Mouse (Mus musculus) thymus, adult 2 months (tissue): Measurements from ENCODE around the gene Vps4a. TPM values are rescaled to one million over a fixed set of nuclear protein-coding genes. Genes with fewer than 3 reads are reported as not detected.
A peak's percentile ranks its signal among the peaks of the same experiment; 100 is the strongest.
"Not testable (repeated sequence)": the region's sequence is repeated elsewhere in the genome, so short reads cannot be mapped to it uniquely, and the experiment has no call there.

Source experiments
- DNase-seq: peaks from one replicate; pipeline ENCODE4 v3.0.0; 2021
- H3K27ac ChIP-seq: fragments of 200-500 bp; 2 replicates; pipeline ENCODE4 v1.5.1; 2012; ENCODE audit warnings: low read length, control low read depth; ENCODE audit not compliant: control insufficient read depth, insufficient read depth
- H3K27me3 ChIP-seq: fragments of 200-500 bp; 2 replicates; pipeline ENCODE4 v1.6.1; 2012; ENCODE audit warnings: mild to moderate bottlenecking, low read length, moderate library complexity, mixed read lengths; ENCODE audit not compliant: control insufficient read depth, insufficient read depth
- H3K36me3 ChIP-seq: fragments of 200-500 bp; 2 replicates; pipeline ENCODE4 v1.6.1; 2012; ENCODE audit warnings: mild to moderate bottlenecking, low read length, moderate library complexity; ENCODE audit not compliant: control insufficient read depth, insufficient read depth
- H3K4me1 ChIP-seq: fragments of 200-500 bp; replicated peaks from 2 replicates; pipeline ENCODE4 v1.6.1; 2012; ENCODE audit warnings: low read length; ENCODE audit not compliant: control insufficient read depth, insufficient read depth
- H3K4me3 ChIP-seq: fragments of 200-500 bp; 2 replicates; pipeline ENCODE4 v1.5.1; 2012; ENCODE audit warnings: mild to moderate bottlenecking, low read length, control low read depth, moderate library complexity; ENCODE audit not compliant: control insufficient read depth, insufficient read depth
- CTCF ChIP-seq: fragments of 200-500 bp; IDR thresholded peaks from 2 replicates; pipeline ENCODE4 v1.5.1; 2012; ENCODE audit warnings: mild to moderate bottlenecking, control low read depth, low read length, moderate library complexity, borderline replicate concordance; ENCODE audit not compliant: control insufficient read depth, poor library complexity, insufficient read depth; ENCODE audit errors: extremely low read depth
- POLR2A ChIP-seq: fragments of 200-500 bp; IDR thresholded peaks from 2 replicates; pipeline ENCODE4 v1.6.1; 2012; ENCODE audit warnings: mild to moderate bottlenecking, low read length, control low read depth, moderate library complexity; ENCODE audit not compliant: control insufficient read depth, poor library complexity, insufficient read depth; ENCODE audit errors: extremely low read depth
- whole genome bisulfite sequencing: fragments of 180-500 bp; shearing (Covaris S2); methylation state at CpG from one replicate; pipeline ENCODE4 v1.1.7; 2018; 5-methylcytosine and 5-hydroxymethylcytosine counted together
- polyA plus RNA-seq: library from polyadenylated mRNA; depleted of rRNA; stranded (reverse); fragments of >200 nt; gene quantifications from 2 replicates; pipeline ENCODE4 v1.2.3, GENCODE M21; 2012

The Vps4a gene
- polyA plus RNA-seq, 1 experiment: 31.6 TPM

DNA sequence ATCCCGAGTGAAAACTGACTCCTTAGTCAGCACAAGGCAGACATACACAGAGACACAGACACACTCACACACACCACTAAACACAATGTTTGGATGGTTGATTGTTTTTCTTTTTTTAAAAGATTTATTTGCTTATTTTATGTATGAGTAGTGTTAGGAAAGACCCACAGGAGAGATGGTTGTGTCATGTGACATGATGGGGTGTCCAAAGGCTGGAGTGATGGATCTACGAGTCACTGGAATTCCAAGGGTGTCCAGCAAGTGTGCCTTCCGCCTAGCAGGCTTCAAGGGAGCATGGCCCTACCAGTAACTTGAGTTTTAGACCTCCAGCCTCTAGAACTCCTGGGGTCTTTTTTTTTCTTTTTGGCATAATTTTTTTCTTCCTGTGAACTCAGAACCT, 1.7 kb upstream of the Vps4a start:
- no peak overlapping the region for H3K4me3 ChIP-seq
- no peaks in the 10 kb centered on the region for H3K27me3 ChIP-seq
- DNase-seq: no peak
- H3K36me3 ChIP-seq: no peaks in the 10 kb centered on the region
- no peak overlapping the region for H3K27ac ChIP-seq
- H3K4me1 ChIP-seq: peaks cover 8% of the 10 kb centered on the region
- TF ChIP-seq POLR2A: no peak
- no peak for TF ChIP-seq CTCF
- WGBS: 94% methylated on average over 3 of the region's 3 CpGs

DNA sequence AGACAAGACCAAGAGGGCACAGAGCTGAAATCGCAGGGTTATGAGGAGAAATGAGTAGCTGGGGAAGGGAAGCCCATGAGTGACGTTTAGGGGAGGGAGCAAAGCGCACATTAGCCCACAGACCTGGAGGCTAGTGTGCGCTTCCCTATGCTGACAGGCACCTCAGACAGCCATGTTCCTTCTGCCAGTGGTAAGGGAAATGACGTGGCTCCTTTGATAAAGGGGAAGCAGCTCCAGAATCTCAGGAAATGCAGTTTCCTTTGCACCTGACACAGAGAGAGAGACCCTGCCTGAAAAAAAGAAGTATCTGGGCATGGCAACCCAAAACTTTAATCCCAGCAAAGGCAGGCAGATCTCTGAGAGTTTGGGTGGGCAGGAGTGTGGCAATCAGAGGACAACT, 964 bp upstream of the Vps4a start:
- no peak overlapping the region for H3K4me3 ChIP-seq
- H3K36me3 ChIP-seq: no peaks in the 10 kb centered on the region
- no peaks in the 10 kb centered on the region for H3K27me3 ChIP-seq
- no peak overlapping the region for H3K27ac ChIP-seq
- TF ChIP-seq CTCF: no peak
- no peak for TF ChIP-seq POLR2A
- WGBS: 61% methylated on average over 5 of the region's 5 CpGs
- DNase-seq: no peak
- H3K4me1 ChIP-seq: peaks cover 8% of the 10 kb centered on the region

DNA sequence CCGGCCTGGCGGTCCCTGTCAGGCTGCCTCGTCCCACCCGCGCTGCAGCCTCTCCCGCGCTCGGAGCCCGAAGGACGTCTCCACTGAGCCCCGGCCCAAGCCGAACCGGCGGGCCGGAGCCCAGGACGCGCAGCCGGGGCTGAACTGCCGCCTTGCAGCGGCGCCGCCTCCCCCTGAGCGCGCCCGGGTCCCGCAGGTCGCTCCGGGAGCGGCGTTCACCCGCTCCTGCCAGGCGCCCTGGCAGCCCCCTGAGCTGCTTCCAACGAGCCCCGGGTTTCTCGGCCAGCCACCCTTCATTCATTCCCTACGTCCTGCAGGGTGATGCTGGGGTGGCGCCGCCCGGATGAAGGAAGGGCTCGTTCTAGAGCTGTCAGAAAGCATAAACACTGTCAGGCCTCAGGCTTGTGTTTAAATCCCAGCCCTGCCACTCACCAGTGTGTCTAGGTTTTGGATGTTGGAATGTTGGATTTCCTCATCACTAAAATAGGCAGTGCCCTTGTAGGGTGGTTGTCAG, 612 bp downstream of the Vps4a start:
- H3K27me3 ChIP-seq: no peaks in the 10 kb centered on the region
- peak overlapping the region; percentile 89 for H3K4me3 ChIP-seq
- H3K36me3 ChIP-seq: peaks cover 3% of the 10 kb centered on the region; the same call in 1 of the 2 replicates
- no peak overlapping the region for H3K27ac ChIP-seq
- TF ChIP-seq CTCF (no peak), POLR2A (no peak)
- H3K4me1 ChIP-seq: peaks cover 8% of the 10 kb centered on the region
- WGBS: under 1% methylated on average over 40 of the region's 40 CpGs
- DNase-seq: no peak

DNA sequence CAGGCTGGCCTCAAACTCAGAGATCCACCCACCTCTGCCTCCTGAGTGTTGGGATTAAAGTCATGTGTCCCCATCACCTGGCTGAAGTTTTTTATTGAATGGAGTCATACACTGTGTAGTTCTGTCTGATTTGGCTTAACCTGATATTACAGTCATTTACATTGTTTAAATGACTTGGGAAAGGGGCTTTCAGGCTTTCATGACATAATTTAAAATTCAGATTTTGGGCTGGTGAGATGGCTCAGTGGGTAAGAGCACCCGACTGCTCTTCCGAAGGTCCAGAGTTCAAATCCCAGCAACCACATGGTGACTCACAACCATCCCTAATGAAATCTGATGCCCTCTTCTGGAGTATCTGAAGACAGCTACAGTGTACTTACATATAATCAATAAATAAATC, 2.6 kb downstream of the Vps4a start:
- not testable (repeated sequence) for DNase-seq, H3K4me3 ChIP-seq, H3K27me3 ChIP-seq, H3K4me1 ChIP-seq, H3K27ac ChIP-seq
- 99% methylated on average over 2 of the region's 2 CpGs for WGBS
- H3K36me3 ChIP-seq: peaks cover 12% of the 10 kb centered on the region

DNA sequence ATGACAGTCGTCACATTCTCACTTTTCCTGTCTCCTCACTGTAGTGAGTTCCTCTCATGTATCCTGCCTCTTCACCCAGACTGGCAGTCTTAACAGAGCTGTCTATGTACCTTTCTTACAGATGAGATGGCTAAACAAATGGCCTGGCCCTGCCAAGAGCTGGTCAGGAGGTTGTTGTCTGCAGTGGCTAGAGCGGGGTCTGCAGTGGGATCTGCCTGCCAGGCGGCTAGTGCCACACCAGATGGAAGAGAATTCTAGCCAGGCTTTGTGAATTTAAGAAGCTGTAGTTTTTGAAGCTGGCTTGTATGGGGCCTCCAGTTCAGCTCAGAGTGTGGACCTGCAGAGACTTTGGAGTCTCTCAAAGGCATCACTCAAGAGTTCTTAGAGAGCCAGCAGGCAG, 4.6 kb downstream of the Vps4a start:
- Histone ChIP-seq H3K27me3 (no peaks in the 10 kb centered on the region), H3K4me1 (peaks cover 8% of the 10 kb centered on the region), H3K27ac (no peak overlapping the region), H3K4me3 (no peak overlapping the region), H3K36me3 (peaks cover 27% of the 10 kb centered on the region)
- 98% methylated on average over 3 of the region's 3 CpGs for WGBS
- no peak for DNase-seq
- TF ChIP-seq CTCF: no peak
- no peak for TF ChIP-seq POLR2A

DNA sequence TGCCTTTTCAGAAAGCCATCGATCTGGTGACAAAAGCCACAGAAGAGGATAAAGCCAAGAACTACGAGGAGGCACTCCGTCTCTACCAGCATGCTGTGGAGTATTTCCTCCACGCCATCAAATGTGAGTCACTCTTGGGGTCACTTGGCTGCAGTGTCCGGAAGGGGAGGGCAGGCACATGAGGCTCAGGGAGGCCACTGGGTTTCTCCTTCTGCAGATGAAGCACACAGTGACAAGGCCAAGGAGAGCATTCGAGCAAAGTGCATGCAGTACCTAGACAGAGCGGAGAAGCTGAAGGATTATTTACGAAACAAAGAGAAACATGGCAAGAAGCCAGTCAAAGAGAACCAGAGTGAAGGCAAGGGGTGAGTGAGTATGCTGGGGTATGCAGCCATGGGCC, 5.6 kb downstream of the Vps4a start:
- Histone ChIP-seq H3K27me3 (no peaks in the 10 kb centered on the region), H3K4me3 (no peak overlapping the region), H3K27ac (no peak overlapping the region), H3K36me3 (peaks cover 37% of the 10 kb centered on the region), H3K4me1 (peaks cover 8% of the 10 kb centered on the region)
- 95% methylated on average over 8 of the region's 8 CpGs for WGBS
- TF ChIP-seq CTCF: no peak
- TF ChIP-seq POLR2A: no peak
- no peak for DNase-seq

DNA sequence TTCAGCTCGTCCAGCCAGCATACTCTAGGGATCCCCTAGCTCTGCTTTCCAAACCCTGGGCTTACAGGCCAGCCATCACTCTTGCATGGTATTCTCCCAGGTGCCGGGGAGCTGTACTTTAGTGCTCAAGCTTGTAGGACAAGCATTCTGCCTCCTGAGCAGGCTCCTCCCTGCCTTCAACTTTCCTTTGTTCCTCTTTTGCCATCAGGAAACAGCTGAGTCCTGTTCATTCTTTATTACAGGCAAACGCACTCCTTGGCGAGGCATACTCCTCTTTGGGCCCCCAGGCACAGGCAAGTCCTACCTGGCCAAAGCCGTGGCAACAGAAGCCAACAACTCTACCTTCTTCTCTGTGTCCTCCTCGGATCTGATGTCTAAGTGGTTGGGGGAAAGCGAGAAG, 9.6 kb downstream of the Vps4a start:
- no peaks in the 10 kb centered on the region for H3K4me1 ChIP-seq
- H3K36me3 ChIP-seq: peaks cover 77% of the 10 kb centered on the region
- H3K4me3 ChIP-seq: no peak overlapping the region
- 73% methylated on average over 7 of the region's 7 CpGs for WGBS
- no peak overlapping the region for H3K27ac ChIP-seq
- DNase-seq: no peak
- no peaks in the 10 kb centered on the region for H3K27me3 ChIP-seq
- no peak for TF ChIP-seq CTCF
- TF ChIP-seq POLR2A: no peak

DNA sequence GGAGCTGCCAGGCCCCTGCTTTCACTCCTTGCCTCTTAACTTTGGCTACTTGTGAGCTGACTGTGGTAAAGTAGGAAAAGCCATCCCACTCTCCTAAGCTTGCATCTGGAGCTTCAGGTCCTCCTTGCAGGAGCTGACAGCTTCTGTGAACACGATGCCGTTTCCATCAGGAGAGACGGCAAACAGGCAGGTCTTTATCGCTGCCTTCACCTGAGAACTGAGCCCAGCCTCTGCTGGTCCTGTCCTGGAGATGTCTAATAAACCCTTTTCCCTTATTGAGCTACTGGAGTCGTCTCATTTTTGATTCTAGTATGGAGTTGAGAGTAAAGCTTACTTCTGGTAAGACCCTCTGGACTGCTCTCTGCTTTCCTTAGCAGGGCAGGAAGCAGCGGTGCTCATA, 14.5 kb downstream of the Vps4a start:
- peaks cover 3% of the 10 kb centered on the region; the same call in 1 of the 2 replicates for H3K4me1 ChIP-seq
- no peak overlapping the region for H3K27ac ChIP-seq
- no peak for DNase-seq
- TF ChIP-seq POLR2A (no peak), CTCF (no peak)
- H3K27me3 ChIP-seq: no peaks in the 10 kb centered on the region
- WGBS: 91% methylated on average over 6 of the region's 6 CpGs
- peaks cover 68% of the 10 kb centered on the region for H3K36me3 ChIP-seq
- H3K4me3 ChIP-seq: no peak overlapping the region
